Mouse (Mus musculus) stomach, postnatal 0 days (tissue): ENCODE data around the gene Map1b.

Source experiments
- CTCF ChIP-seq: IDR thresholded peaks from 2 replicates; pipeline ENCODE4 v1.5.1; 2016; ENCODE audit warnings: antibody characterized with exemption, low read depth, mild to moderate bottlenecking, moderate library complexity
- EP300 ChIP-seq: optimal IDR thresholded peaks from 2 replicates; pipeline ENCODE3; 2016; ENCODE audit warnings: antibody characterized with exemption

GRCm38 (mm10) chr13:99391417-99391816, 124.9 kb downstream of the Map1b start:
- TF ChIP-seq CTCF (no peak), EP300 (no peak)
